Mouse (Mus musculus) c-Kit-negative CD71-positive TER-119-positive erythroid progenitor cells, embryonic 14.5 days (primary cell): ENCODE results near the gene Lrp8.

Experiments used
- DNase-seq: peaks from one replicate; pipeline ENCODE4 v3.0.0-alpha.2; 2013; ENCODE audit warnings: low read depth, low spot score

The Lrp8 gene

DNA sequence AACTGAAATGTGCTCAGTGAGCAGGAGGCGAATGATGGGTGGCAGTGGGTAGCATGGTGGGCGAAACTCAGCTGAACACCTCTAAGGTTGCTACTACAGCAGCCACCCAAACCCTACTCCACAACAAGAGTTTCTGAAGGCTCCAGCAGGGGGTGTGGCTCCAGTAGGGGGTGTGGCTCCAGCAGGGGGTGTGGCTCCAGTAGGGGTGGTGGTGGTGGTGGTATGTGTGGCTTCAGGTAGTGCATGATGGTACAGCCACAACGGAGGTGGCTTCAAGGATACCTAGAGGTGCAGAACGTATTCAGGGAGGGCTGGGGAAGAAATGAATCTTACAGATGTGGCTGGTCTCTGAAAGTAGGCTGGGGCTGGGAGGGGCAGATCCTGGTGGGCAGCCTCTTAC is 5.7 kb downstream of the Lrp8 start:
- DNase-seq = no peak

DNA sequence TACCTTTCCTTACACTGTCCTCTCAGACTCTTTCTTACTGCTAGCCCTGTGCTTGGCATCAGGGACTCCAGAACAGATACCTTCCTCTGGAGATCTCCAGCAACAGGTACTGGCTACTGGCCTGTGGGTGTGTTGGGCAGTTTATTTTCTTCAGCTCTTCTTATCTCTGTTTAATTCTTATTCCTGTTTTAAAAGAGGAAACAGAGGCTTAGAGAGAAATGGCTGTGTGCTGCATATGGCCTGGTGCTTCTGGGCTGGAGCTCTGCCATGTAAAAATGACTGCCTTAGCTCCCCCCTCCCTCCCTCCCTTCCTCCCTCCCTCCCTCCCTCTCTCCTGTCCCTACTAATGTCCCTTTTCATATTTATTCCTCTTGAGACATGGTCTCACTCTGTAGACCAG is 6.6 kb downstream of the Lrp8 start:
- no peak for DNase-seq

DNA sequence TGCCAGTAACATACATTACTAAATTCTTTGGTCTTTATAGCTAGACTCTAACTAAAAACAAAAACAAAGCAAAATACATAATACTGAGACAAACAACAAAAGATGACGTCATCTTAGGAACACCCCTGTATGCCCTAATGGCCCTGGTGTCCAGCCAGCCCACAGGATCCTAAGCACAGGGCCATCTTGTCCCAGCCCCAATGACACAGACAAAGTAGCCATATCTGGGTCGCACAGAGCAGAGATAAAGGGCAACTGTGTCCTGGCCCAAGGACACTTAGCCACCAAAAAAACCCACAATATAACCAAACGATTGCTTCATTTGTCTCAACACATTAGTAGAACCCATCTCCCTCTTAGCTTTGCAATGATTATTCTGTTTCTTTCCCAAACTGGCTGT is 8.9 kb downstream of the Lrp8 start:
- no peak for DNase-seq

DNA sequence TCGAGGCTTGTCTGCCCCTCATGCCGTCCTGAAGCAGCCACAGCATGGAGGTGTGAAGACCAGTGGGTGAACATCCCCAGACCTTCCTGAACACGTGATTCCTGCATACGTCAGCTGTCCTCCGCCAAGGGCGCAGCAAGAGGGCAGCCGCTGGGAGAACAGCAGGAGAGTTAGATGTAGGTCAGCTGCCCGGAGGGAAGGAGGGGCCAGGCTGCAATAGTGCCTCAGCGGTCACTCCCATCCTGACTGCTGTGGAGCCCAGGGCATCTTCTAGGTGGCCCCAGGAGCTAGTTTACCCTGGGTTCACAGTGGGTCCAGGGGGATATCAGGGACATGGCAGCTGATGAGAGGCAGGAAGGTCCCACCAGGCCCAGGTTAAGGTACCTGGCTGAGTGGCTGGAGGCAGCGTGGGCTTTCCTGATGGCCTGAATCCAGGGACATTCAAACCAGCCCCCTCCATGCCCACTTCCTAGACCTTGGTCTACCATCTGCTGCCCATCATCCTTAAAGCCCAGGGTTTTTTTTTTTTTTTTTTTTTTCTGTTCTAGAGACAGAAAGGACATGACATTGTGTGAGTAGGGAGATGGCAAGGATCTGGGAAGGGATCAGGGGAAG is 9.8 kb downstream of the Lrp8 start:
- DNase-seq = no peak

DNA sequence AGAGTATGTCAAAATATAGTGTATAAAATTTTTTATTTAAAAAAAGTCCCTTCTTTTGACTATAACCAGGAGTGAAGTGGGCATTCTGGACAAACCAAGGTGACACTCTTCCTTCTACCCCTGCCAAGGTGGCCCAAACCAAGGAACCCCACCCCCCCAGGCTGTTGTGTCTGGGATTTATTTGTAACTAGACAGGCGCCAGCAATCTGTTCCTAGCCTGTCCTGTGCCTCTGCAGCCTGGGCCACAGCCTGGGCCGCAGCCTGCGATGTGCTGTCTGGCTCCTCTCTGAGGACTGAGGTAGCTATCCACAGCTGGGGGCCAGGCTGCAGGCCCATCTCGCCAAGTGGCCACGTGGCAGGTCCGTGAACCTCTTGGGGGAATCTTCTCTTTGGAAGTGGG is 10.3 kb downstream of the Lrp8 start:
- no peak for DNase-seq

GRCm38 (mm10) chr4:107816459-107816858 is 14.4 kb downstream of the Lrp8 start:
- DNase-seq = no peak

- no peak for DNase-seq
Measured at GRCm38 (mm10) chr4:107817463-107817862, 15.4 kb downstream of the Lrp8 start.

DNA sequence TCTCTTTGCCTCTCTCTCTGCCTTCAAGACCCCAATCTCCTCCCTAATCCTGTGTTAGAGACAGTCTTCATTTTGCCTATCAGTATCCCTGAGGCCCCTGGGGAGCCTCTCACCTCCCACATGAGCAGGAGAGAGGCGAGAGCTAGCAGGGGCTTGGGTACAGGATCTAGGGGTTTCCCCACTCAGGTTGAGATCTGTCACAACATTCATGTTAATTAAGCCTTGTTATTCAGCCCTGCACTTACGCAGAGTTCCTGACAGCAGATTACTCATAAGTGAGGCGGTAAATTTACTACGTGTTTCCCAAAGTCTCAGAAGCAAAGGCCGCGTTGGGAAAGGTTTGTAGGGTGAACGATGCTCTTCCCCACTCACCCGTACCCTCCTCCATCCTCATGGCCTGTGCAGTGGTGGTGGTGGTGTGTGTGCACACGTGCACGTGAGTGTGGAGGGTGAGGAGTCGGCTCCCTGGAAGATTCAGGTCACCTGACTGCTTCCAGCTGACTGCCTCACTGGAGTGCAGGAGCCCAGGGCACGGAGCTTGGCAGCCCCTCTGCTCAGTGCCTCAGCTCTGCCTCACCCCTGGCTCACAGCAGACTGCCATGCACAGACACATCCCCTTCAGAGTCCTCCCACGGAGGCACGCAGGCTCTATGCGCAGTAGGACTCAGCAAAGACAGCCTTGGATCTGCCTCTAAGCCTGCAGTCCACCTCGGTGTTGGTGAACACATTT is 18.1 kb downstream of the Lrp8 start:
- DNase-seq = no peak

GRCm38 (mm10) chr4:107820856-107821619 is 19.0 kb downstream of the Lrp8 start:
- DNase-seq = no peak

GRCm38 (mm10) chr4:107822936-107823411 is 20.9 kb downstream of the Lrp8 start:
- DNase-seq = no peak

- no peak for DNase-seq
Measured at GRCm38 (mm10) chr4:107823511-107823910, 21.4 kb downstream of the Lrp8 start.

- DNase-seq = no peak
Measured at GRCm38 (mm10) chr4:107828727-107829218, 26.7 kb downstream of the Lrp8 start.

GRCm38 (mm10) chr4:107829675-107830074 is 27.6 kb downstream of the Lrp8 start:
- no peak for DNase-seq

DNA sequence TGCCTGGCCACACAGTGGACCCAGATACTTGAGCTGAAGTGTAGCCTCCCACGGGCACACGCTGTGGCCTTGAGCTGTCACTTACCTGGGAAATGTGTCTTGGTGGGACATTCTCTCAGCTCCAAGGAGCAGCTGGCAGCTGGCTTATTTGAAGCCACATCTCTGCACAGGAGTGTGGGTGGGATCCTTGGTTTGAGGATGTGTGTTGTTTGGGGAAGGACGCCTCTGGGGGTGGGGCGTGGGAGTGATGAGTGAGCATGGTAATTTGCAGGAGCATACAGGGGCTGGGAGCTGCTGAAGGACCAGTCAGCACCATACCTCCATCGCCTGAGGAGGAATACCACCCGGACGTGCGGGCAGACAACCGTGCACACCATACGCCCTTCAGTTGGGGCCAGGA is 28.1 kb downstream of the Lrp8 start:
- DNase-seq = no peak

DNA sequence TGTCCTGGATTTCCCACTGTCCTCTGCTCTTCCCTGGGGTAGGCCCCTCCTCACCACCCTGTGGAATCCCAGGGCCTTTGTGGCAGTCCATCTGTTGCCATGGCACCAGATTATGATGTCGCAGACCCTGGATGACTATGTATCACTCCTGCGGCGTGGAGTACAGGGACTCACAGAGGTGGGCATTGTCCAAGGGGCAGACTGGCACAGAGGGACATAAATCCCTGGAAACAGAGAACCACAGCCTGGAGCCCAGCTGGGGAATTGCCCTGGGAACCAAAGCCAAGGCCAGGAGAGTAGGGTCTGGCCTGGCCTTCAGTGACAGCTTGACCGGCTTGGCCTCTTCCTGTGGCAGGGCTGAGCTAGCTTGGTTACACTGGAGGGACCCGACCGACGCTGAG is 28.8 kb downstream of the Lrp8 start:
- no peak for DNase-seq

DNA sequence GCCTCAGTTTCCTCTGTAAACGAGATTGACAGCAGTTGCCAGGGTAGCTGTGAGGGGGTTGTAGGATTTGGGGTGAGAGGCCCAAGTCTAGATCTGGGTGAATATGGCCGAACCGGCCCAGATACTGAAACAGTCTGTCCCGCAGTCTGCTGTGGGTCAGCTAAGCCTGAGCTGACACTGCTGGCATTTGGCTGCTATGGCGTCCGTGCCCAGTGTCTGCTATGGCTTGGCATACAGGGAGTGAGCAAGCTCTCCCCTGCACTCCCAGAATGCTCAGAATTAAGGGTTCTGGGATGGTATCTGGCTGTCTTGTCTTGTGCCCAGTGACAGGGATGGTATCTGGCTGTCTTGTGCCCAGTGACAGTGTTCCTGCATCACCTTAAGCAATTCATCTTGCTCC is 29.6 kb downstream of the Lrp8 start:
- no peak for DNase-seq

DNA sequence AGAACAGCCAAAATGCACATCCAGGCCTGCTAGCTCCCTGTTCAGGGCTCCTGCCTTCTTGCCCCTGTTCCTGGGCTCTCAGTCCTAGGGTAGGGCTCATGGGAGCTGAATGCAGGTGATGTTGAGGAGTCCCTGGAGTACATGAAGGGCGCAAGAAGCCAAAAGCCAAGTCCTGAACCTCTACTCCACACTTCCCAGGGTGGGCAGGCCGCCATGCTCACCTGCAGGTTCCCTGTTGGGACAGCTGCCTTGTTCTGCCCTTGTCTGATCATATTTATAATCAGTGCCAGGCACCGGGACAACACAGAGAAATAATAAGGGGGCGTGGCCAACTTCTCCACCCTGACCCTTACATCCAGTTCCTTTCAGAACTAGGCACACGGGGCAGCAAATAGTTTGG is 31.5 kb downstream of the Lrp8 start:
- no peak for DNase-seq

DNA sequence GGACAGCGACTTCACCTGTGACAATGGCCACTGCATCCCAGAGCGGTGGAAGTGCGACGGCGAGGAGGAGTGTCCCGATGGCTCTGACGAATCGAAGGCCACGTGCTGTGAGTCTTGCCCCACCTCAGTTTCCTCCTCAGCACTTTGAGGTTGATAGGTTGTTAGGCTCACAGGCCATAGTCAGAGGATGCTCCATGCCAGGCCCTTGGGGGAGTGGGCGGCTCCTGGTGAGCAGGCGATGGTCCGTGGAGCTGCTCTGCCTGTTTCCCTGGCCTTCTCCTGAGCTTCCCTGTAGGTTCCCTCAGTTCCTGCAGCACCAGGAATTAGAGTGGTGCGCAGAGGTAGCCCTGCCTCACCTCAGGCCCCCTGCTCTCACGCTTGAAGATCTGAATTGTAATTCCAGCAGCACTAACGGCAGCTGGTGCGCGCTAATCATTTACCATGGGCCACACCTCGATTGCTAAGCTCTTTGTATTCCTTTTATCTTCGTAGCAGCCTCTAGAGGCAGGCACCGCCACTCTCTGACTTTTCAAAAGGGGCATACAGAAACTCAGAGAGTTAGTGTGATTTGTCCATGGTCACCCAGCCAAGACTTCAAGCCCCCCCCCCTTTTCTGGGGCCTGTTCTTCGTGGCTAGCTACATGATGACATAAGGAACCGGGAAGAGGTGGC is 32.7 kb downstream of the Lrp8 start:
- no peak for DNase-seq

GRCm38 (mm10) chr4:107835508-107835909 is 33.4 kb downstream of the Lrp8 start:
- no peak for DNase-seq

DNA sequence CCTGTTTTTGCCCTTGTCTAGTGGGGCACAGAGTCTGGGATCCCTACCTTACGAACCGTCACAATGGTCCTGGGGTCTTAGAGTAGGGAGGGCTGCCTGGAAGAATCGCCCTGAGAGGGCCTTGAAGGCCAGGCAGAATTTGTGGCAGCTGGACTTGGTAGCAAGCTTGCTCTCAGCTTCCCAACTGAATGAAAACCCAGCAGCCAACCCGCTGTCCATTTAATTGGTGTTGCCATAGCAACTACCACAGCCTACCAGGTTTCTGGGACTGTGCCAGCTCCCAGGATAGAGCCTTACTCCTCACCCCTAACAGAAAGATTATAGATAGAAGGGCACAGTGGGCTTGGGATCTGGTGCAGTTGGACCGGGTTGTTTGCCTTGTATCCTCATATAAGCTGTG is 34.7 kb downstream of the Lrp8 start:
- DNase-seq = no peak

GRCm38 (mm10) chr4:107837910-107838309 is 35.8 kb downstream of the Lrp8 start:
- DNase-seq = no peak

DNA sequence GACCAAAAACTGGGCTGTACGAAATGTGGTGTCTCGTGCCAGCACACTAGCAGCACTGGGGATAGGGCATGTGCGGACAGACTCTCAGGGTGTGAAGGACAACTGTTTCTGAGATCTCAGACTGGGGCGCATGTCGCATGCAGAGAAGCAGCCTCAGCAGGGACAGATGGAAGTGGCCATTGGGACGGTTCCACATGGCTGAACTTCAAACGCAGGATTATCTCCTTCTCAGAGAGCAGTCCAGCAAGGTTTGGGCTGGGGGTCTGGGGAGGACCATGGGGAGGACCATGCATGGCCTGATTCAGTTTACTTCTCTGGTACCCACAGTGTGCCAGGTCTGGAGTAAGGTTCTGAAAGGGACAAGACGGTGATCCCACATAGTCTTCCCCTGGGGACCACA is 41.6 kb downstream of the Lrp8 start:
- no peak for DNase-seq
